Mouse (Mus musculus) left cerebral cortex, adult 9 months (tissue): ENCODE measurements at regions not wholly inside any gene's neighbourhood (a gene's known extent, or its start where the extent isn't known, plus 50 kb on each side); places are given as distances from the start of the nearest gene placed in this dataset.

Experiments
- DNase-seq, 2 experiments: peaks; one replicate each; pipeline ENCODE4 v3.0.0; 2022; ENCODE audit warnings: low spot score in 2 of 2

DNA sequence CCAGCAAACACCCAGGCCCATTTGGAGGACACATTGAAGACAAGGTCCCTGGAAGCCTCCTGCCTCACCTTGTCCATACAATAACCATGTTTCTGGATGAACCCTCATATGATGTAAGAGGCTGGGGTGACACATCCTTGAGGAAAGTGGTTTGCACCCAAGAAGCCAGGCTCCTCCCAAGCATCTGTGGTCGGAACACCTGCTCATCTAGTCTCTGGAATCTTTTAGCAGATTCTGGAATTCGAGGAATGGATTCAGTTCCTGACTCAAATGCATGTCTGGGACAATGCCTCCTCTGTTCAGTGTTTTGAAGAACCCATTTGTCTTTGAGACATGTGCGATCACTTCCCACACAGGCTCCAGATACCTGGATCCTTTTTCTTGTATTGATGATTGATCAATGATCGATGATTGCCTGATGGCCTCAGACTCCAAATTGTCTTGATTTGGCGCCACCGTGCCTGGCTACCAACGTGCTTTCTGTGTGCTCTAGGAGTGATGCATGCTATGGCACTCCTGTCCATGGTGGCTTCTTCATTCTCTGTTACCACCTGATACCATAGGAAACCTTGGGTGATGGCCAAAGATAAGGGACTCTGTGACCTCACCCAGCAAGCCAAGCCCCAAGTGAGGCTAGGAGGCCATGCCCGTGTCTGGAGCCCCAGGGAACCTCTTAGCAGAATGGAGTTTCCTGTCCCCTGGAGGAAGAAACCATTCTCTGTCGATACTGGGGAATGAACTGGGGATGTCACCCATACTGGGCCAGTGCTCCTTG is 126.7 kb downstream of the Mn1 start:
- DNase-seq, result no peak

DNA sequence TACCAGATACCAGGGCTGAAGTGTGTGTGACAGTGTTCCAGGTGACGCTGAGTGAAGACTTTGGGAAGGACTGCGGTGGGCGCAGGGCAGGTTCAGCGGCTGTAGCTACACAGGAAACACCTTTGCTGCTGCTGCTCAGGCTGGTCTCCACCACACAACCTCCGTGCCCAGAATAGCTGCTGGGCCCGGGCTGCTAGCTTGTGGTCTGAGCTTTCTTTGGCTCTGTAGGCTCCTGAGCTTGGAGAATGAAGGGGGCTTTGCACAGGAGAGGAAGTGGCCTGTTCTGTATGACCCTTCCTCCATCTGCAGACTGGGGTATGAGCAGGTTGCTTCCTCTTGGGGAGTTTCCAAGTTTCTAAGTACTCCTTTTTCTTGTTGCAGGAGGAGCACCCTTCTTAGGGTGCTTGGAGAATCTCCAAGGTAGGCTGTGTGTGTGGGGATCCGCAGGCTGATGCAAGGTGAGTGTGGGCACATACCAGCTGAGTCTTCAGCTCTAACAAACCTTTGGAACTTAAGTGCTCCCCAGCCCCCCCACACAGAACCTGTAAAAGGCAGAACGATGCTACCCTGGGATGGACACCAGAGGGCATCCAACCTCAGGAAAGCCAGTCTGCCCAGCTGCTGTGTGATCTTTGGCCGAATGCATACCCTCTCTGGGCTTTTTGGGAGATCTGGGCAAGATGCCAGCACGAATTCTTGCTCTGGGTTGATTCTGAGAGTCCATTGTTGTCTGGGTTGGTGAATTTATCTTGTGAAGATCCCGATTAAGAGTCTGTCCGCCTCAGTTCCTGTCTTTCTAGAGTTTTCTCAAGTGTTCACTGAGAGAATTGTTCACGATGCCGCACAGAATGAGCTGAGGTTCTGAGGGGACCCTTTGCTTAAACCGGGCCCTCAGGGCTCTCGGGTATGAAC is 136.6 kb downstream of the Mn1 start:
- peak in 1 of 2 experiments; percentile 32 for DNase-seq

DNA sequence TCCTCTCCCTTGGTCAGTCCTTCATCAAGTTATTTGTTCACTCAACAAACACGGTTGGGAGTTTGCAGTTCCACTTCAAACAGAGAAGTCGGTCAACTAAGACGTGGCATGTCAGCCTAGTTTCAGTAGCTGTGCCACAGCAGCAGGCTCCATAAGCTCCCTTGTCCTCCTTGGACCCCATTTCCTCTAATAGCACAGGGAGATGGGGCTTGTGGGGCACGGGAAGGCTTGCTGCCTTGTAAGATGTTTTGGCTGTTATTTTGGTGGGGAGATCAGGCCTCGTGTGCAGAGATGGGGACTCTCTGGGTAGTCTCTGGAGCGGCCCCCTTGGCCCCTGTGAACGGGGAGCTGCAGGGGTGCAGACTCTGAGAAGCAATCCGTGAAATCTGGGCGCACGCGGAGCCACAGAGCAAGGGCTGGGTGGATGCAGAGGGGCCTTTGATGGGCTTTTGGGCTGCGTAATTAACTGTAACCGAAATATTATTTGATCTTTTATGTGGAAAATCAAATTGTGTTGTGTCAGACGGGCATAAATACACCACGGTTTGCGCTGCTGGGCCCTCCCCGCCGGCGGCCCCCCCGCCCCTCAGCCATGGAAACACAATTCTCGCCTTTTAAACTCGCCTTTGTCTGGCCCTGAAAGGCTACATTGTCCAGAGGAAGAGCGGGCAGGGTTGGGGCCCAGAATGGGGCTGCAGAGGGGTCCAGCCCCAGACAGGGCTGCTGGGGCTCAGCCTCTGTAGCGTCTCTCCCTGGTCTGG is 137.6 kb downstream of the Mn1 start:
- no peak for DNase-seq

DNA sequence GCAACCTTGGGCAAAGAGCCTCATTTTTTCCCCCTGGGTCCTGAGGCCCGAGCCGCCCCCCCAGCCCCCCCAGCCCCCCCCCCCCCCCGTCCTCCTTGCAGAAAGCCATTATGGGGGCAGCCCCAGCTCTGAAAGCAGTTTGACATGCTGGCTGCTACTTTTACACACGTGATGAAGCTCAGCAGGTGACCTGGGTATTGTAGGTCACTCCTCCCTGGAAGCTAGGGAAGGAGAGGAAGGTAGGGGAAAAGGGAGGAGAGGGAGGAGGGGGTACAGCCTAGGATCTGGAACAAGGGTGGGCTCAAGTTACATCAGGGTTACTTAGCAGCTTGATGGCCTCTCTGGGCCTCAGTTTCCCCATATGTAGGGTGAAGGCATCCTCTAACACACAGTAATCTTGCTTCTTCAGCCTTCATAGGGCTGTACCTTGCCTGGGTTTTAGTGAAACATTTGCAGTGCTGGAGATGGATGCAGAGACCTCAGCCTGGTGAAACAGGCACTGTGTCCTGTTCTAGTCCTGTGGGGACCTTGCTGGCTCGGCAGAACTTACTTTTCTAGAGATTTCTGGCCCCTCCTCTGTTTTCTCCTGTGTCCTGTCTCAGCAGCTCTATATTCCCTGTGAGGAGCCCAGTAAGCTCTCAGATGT is 138.3 kb downstream of the Mn1 start:
- no peak for DNase-seq

DNA sequence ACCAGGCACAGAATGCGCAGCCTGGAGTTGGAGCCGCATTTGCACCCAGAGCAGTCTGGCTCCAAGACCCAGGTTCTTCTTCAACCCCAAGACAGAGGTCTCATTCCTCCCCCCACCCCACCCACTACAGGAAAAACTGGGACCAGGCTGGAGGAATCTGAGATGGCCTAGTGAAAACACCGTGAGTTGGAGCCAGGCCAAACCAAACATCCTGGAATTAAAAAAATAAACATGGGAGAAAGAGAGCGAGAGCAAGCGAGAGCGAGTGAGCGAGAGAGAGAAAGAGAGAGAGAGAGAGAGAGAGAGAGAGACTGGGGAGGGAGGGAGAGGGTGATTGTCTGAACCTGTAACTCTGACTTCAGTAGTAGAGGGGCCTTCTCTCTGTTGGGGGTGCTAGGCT is 138.8 kb downstream of the Mn1 start:
- DNase-seq, result no peak

DNA sequence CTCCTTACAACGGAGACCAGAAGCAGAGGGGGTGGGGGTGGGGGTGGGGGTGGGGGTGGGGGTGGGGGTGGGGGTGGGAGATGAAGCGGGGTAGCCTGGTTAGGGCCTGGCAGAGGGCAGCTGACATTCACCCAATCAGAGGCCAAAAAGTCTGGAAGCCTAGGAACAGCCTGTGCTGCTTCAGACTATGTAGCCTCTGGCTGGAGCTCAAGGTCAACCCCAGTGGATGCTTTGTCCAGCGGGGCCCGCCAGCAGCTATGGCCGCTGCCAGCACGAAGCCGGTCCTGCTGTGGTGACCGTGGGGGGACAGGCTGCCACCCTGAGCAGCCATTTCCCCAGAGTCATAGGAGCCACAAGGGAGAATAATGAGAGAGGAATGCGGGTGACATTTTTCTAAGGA is 143.3 kb downstream of the Mn1 start:
- no peak for DNase-seq

DNA sequence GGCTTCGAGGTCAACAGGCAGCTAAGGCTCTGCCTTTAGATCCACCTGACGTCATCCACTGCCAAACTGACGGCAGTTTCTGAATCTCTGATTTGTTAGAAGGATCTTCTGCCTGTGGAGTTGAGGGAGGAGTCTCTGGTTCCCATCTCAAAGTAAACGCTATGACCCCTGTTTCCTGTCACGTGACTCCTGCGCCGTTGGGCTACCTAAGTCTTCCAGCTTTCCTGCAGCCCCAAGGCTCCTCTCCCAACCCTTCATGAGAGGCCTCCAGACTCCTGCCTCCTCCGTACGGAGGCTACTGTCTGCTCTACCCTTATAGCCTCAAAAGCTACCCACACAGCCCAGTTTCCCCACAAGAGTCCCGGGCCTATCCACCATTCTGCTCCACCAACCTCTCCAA is 144.1 kb downstream of the Mn1 start:
- no peak for DNase-seq

DNA sequence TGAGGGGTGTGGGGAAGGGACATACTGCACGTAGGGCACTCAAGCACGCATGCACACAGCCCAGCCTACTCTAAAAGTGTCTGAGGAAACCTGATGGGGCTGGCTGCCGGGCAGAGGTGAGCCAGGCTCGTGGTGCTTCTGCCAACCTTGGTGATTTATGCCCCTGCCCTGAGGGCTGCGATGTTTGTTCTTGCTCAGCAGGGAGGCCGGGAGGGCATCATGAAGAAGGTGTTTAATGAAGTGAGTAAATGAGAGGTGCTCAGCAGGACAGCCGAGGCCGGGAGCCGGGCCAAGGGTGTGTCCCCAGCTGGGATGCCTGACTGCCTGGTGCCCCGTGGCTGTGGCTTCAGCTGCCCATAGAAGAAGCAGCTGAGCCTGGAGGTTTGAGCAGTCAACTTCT is 153.7 kb downstream of the Mn1 start:
- DNase-seq, result no peak

DNA sequence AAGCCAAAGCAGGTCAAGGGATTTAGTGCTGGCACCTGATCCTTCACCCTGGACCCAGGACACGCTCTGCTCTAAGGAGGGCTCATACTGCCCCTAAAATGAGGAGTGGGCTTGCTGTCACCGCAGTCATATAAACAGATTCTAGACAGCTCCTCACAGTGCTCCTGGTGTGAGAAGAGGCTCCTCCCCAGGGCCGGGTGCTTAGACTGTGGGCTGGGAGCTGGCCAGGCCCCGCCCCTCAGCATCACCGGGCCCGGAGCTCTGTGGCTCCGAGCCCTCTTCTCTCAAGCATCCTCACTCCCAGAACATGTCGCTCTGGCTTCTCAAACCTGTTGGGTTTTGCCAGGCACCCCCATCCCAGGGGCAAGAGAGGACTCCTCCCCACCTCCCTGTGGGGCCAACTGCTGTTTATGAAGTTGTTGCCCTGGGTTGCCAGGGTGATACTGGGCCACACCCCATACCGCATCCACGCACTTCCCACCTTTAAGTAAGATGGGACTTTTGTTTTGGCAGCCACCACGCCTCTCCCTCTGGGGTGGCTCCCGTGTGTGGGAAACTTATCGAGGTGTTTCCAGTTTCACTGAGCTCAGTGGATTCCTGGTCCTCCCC is 156.2 kb downstream of the Mn1 start:
- DNase-seq, result no peak

DNA sequence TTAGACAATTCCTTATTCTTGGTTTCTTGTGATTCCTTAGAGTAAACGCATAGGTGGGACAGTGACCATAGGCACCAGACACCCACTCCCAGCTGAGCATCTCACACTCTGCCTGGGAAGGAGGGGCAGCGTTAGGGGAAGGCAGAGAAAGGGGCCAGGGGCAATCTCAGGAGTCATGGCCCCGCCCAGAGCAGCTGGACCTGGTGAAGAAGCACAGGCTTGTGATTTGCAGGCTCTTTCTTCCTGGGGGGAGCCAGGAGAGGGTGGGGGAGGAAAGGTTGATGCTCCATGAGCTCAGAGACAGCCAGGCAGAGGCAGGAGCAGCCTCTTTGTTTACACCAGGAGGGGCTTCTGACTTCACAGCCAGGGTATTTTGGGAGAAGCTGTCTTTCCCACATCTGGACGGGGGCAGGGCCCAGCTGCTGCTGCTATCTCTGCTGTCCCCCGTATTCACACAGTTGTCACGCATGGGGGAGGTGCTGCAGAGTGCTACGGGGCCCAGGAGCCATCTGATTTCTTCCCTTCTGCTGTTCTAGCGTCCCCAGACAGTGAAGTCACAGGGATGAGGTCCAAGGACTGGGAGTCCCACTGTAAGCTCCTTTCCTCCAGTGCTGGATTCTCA is 157.2 kb downstream of the Mn1 start:
- no peak for DNase-seq

DNA sequence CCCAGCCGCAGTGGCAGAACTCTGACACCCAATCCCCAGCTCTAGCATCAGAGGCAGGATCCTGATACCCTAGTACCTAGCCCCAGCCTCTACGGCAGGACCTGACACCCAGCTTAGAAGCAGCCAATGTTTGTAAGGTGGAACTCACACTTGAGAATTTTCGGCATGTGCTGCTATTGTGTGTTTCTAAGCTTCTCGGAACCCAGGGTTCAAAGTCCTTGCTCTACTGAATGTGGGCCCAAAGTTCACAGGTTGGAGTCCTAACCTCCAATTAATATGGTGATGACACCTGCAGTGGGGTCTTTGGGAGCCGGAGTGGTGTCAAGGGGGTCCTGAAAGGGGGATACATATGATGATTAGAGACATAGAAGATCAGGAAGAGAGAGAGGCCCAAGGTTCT is 158.2 kb downstream of the Mn1 start:
- no peak for DNase-seq

DNA sequence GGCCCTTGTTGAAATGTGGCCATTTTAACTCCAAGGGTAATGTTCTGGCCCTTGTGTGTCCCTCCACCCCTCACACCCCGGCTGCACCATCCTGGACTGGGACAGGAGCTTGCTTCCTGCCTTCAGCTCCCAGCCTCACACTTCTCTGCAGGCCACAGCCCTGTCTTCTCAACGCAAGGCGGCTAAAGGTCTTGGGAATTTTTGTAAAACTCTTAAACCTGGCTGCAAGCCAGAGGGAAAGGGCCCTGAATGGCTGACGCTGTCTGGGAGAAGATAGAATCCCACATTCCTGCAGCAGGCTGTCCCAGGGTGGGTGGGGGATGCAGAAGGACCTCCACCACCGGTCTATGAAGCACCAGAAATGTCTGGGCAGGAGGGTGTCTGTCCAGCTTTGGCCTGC is 156.3 kb upstream of the Gm26897 start:
- DNase-seq, result no peak

DNA sequence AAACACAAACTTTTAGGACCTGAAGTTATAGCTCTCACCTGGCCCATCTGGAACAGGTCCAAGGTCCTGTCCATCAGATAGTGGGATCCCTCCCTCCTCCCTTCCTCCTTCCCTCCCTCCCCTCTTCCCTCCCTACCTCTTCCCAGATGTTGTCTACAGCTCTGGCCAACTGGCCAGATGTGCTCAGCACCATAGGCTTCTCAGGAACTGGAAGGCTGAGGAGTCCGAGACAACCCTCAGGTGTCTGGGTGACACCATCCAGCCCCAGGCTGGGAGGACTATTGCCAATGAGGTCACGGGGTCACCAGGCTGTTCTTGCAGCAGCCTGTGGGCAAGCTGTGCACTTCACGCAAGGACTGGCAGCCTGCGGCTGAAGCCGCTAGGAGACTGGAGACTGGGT is 155.6 kb upstream of the Gm26897 start:
- DNase-seq, result no peak

DNA sequence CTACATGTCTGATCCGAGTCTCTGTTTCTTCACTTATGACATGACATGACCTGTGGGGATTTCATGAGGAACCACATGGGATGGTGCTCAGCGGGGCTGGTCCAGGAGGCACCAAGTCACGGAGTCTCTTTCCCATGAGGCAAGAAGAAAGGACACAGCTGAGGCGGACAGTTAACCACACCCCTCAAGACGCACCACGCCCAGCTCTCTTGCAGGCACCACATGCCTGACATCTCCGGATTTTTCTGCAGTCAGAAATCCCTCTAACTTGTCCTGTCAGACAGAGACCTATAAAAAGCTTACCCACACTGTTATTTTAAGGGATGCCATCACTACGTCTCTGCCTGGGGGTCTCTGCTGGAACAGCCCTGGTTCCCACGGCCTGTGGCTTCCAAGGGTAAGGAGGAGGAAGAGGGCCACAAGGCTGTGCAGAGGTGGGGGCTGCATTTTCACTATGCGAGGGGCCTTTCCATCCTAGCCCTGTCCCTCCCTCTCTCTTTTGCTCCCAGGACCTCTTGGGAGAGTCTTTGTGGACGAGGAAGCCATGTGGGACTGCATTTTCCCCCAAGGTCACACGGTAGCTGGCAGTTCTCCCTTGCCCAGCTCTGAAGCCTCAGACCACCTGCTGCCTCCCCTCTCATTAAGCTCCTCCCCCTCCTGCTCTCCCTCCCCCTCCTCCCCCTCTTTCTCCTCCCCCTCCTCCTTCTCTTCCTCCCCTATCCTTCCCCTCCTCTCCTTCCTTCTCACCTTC is 154.6 kb upstream of the Gm26897 start:
- no peak for DNase-seq

DNA sequence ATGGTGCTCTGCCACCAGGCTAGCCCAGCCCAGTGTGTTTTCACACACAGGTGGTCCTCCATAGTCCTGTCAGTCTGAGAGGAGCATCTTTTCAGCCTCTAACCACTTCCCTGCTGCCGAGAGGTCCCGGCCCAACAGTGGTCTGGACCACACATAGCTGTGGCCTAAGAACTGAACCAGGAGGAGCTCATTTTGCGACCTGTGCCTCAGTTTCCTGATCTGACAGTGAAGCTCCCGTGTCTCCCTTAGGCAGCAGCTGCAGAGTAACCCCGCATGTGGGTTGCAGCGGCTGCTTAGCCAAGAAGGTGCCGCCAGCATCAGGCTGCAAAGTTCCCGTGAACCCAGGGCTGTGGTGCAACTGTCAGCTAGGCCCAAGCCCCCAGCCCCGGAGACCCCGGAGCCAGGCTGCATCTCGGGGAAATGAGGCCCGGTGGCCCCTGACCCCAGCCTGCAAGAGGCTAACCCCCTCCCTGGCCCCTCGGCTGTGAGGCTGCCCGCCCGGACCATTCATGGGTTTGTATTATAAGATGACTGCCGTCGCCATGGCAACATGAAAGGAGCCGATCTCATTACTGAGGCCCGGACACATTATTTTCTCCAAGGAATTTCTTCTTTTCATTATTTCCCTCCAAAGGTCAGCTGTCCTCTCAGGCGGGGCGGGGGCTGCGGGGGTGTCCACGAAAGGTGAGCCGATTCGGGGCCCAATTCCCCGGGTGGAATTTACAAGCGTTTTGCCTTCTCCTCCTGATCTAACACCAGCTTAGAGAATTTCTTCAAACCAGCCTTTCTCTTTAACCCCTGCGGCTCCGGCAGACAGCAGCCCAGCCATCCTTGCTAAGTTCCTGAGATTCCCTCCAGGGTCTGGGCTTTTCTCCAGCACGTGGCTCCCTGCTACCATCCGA is 152.6 kb upstream of the Gm26897 start:
- DNase-seq, result peak in 1 of 2 experiments; percentile 60

DNA sequence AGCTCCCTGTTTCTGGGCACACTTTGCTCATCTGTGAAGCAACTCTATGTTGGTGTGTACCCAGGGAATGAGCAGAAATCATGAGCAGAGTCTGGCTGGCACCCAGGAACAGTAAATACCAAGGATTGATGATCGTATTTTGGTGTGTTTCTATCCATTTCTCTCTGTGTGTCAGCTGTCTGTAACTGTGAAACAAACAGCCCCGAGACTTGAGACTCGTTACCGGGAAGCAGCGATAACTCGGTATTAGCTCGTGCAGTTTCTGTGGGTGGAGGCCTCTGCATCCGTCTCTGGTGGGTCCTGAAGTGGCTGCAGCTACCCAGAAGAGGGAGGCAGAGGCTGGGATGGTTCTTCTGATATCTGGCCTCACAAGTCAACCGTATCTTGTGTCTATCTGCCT is 151.7 kb upstream of the Gm26897 start:
- peak in 1 of 2 experiments; percentile 31 for DNase-seq

DNA sequence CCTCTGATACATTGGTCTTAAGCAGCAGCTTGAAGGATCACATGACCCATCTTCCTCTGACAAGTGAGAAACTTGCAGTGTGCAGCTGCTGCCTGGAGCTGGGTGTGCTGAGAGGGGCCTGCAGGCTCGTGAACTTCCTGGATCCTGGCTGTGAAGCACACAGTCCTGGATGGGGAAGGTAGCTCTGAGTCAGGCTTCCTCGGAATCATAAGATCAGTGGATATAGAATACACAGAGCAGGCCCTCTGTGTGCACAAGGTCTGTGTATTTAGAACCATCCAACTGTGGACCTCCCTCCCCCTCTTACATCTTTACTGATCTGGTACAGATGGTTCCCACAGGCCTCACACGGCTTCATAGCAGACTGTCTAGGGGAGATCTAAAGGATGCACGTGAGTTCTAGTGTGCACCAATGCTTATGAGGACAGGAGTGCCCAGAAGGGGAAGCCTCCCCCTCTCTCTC is 143.1 kb upstream of the Gm26897 start:
- DNase-seq, result peak in 1 of 2 experiments; percentile 57

DNA sequence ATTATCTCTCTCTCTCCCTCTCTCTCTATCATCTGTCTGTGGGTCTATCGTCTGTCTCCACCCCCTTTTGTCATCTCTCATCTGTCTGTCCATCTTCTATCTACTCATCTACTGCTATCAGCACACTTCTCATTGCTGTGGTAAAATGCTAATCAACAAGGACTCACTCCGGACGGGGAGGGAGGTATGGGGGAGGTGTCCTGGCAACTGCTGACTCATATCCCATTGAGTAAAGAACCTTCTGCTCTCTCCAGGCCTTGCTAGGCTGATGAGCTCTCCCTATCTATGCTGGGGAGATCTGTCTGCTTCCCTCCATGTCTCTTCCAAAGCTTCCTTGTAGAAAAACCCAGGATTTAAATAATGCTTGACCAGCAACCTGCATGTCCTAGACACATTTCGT is 140.9 kb upstream of the Gm26897 start:
- no peak for DNase-seq

DNA sequence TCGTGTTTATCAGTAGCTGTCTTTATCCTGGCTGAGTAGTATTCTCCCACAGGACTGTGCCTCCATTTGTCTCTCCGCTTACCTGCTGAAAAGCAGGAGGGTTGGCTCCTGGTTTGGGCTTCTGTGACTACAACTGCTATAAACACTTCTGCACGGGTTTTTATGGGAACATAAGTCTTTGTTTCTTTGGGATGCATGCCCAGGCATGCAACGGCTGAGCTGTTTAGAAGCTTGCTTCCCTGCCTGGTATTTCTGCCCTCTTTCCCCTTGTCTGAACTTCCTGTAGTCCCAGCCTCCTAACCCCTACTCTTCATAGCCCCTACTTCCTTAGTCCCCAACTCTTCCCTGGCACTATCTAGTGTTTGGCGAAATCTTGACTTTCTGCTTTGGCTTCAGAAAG is 139.6 kb upstream of the Gm26897 start:
- no peak for DNase-seq
